In the genomic region with DNA sequence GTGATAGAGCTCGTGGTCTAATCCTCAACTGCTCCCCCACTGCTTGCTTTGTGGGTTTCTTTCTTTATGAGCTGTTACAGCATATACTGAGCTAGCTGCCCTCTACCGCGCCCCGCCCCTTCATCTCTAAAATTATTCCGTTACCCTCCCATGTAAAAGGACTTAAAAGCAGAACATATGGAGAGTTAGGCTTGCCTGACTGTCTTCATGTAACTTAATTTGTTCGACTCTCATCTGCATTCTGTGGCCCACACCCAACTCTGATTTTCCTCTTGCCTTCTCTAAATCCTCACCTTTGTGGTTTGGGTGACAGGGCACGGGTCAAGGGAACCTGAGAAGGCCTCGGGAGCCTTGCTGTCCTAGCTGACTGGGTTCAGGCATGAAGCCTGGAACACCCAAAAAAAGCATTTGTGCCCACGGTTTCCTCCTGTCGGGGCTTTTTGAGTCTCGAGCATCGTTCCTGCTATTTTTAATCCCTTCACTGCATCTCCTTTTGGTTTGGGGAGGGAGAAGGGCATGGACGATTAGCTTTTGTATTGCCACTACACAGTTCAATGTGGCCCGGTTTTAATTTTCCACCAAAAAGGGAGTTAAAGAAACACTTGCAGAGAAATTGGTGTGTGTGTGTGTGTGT, we compare ENCODE assay signal across 9 mouse cellular contexts. TPM values are rescaled to one million over a fixed set of nuclear protein-coding genes. Genes with fewer than 3 reads are reported as not detected.
DNase-seq lines count a peak whose midpoint lies in the region; ATAC-seq lines count a peak whose summit lies in the region.
"Had no signal": no experiment of that assay in that cellular context is flagged by ENCODE, and none has a peak within 500 bp of the region (broad histone marks: within the 10 kb centered on the region; RNA-seq: fewer than 3 reads in every experiment).

No protein-coding gene starts in this region.

- H3K36me3 ChIP-seq in heart, embryonic 15.5 days, result no peaks in the 10 kb centered on the region
- no peaks in the 10 kb centered on the region for H3K36me3 ChIP-seq in heart, embryonic 11.5 days (ENCODE audit: control insufficient read depth, insufficient read depth, low read length)
- H3K36me3 ChIP-seq in forebrain, embryonic 14.5 days (ENCODE audit: control insufficient read depth, insufficient read depth, low read length), result no peaks in the 10 kb centered on the region
- no peaks in the 10 kb centered on the region for H3K36me3 ChIP-seq in limb, embryonic 15.5 days

- peaks cover 9% of the 10 kb centered on the region for H3K4me1 ChIP-seq in heart, embryonic 15.5 days (replicated peaks)
- peaks cover 4% of the 10 kb centered on the region for H3K4me1 ChIP-seq in heart, embryonic 11.5 days (ENCODE audit: control insufficient read depth, insufficient read depth, low read length)
- H3K4me1 ChIP-seq in forebrain, embryonic 14.5 days (ENCODE audit: control insufficient read depth, insufficient read depth, low read length), result peaks cover 10% of the 10 kb centered on the region; the same call in 1 of the 2 replicates
- H3K4me1 ChIP-seq in limb, embryonic 15.5 days, result peaks cover 9% of the 10 kb centered on the region

- H3K4me2 ChIP-seq in heart, embryonic 15.5 days, result peak overlapping the region; percentile 95
- H3K4me2 ChIP-seq in heart, embryonic 11.5 days, result no peak overlapping the region
- peak overlapping the region; percentile 72 for H3K4me2 ChIP-seq in forebrain, embryonic 14.5 days (ENCODE audit: low read length)
- peak overlapping the region; percentile 87; the same call in 1 of the 2 replicates for H3K4me2 ChIP-seq in limb, embryonic 15.5 days

- no peak overlapping the region for H3K27ac ChIP-seq in heart, embryonic 15.5 days
- H3K27ac ChIP-seq in heart, embryonic 11.5 days (ENCODE audit: low read depth, low read length), result no peak overlapping the region
- no peak overlapping the region for H3K27ac ChIP-seq in forebrain, embryonic 14.5 days (ENCODE audit: low read depth, low read length)
- H3K27ac ChIP-seq in limb, embryonic 15.5 days, result 0 out of 2 replicates have a peak overlapping the region, but pooled peaks have one; percentile 24

- no peak overlapping the region for H3K9ac ChIP-seq in heart, embryonic 15.5 days
- H3K9ac ChIP-seq in heart, embryonic 11.5 days (ENCODE audit: low read depth, low read length), result no peak overlapping the region
- H3K9ac ChIP-seq in forebrain, embryonic 14.5 days (ENCODE audit: low read length), result no peak overlapping the region
- H3K9ac ChIP-seq in limb, embryonic 15.5 days, result no peak overlapping the region

- DNase-seq in R1 (ENCODE audit: low read depth, low spot score), result peak; percentile 7
- DNase-seq in forebrain, embryonic 14.5 days (ENCODE audit: low spot score), result no peak
- peak; percentile 24 to 71 for DNase-seq in right cerebral cortex, postnatal 36 days (ENCODE audit: low spot score in 2 of 2)
- no peak for DNase-seq in embryo, embryonic 10.5 days (ENCODE audit: low spot score)

- H3K4me3 ChIP-seq in heart, embryonic 15.5 days, result no peak overlapping the region
- no peak overlapping the region for H3K4me3 ChIP-seq in heart, embryonic 11.5 days (ENCODE audit: low read depth, low read length)
- H3K4me3 ChIP-seq in forebrain, embryonic 14.5 days (ENCODE audit: low read depth, low read length), result no peak overlapping the region
- no peak overlapping the region for H3K4me3 ChIP-seq in limb, embryonic 15.5 days

- H3K9me3 ChIP-seq in heart, embryonic 15.5 days (replicated peaks), result no peaks in the 10 kb centered on the region
- H3K9me3 ChIP-seq in heart, embryonic 11.5 days (replicated peaks; ENCODE audit: control insufficient read depth, low read length), result no peaks in the 10 kb centered on the region
- no peaks in the 10 kb centered on the region for H3K9me3 ChIP-seq in forebrain, embryonic 14.5 days (replicated peaks; ENCODE audit: control insufficient read depth, low read length)
- H3K9me3 ChIP-seq in limb, embryonic 15.5 days, result no peaks in the 10 kb centered on the region

- no peak for ATAC-seq in heart, embryonic 15.5 days (replicated peaks; ENCODE audit: insufficient number of reproducible peaks, insufficient read depth, low FRiP score, low read depth)
- ATAC-seq in heart, embryonic 11.5 days (replicated peaks; ENCODE audit: insufficient number of reproducible peaks, low FRiP score, low TSS enrichment), result no peak
- no peak for ATAC-seq in forebrain, embryonic 14.5 days
- no peak for ATAC-seq in limb, embryonic 15.5 days (ENCODE audit: insufficient number of reproducible peaks, low FRiP score, low TSS enrichment, low read depth)
- no peak for ATAC-seq in cerebellum, adult (ENCODE audit: insufficient number of reproducible peaks, low FRiP score, low TSS enrichment)

- 48% methylated on average over 14 of the region's 14 CpGs for WGBS in heart, embryonic 15.5 days
- 50% methylated on average over 14 of the region's 14 CpGs for WGBS in heart, embryonic 11.5 days (ENCODE audit: insufficient replicate concordance)
- WGBS in forebrain, embryonic 14.5 days, result 30% methylated on average over 14 of the region's 14 CpGs
- 33% methylated on average over 14 of the region's 14 CpGs for WGBS in limb, embryonic 15.5 days

- no peaks in the 10 kb centered on the region for H3K27me3 ChIP-seq in heart, embryonic 15.5 days
- H3K27me3 ChIP-seq in heart, embryonic 11.5 days (ENCODE audit: control insufficient read depth, insufficient read depth, low read length), result no peaks in the 10 kb centered on the region
- H3K27me3 ChIP-seq in forebrain, embryonic 14.5 days (replicated peaks; ENCODE audit: control insufficient read depth, insufficient read depth, low read length), result no peaks in the 10 kb centered on the region
- H3K27me3 ChIP-seq in limb, embryonic 15.5 days, result no peaks in the 10 kb centered on the region
- H3K27me3 ChIP-seq: Patski had no signal

RNA-seq across cellular contexts. Expression of a gene that starts 1.4 kb away (rescaled TPM):
- 3.8 and 4.8 TPM in 2 replicates for polyA plus RNA-seq in heart, embryonic 15.5 days (2015; fragmentation: Nextera tagmentation; extraction: Ambion mirVana)
- 5.0 and 6.1 TPM in 2 replicates for polyA plus RNA-seq in heart, embryonic 11.5 days (2014; fragmentation: Nextera tagmentation; extraction: Ambion mirVana)
- polyA plus RNA-seq in forebrain, embryonic 14.5 days (2014; fragmentation: Nextera tagmentation; extraction: Ambion mirVana), result 4.2 and 7.6 TPM in 2 replicates
- 3.4 and 3.7 TPM in 2 replicates for polyA plus RNA-seq in limb, embryonic 15.5 days (2015; fragmentation: Nextera tagmentation; extraction: Ambion mirVana)

Comparison
In these comparisons a context has a peak if more than half of its experiments do, and no peak if none do; other contexts are left out.
1. DNase-seq: peak in R1 (single experiment) and right cerebral cortex, postnatal 36 days (2 of 2); none in forebrain, embryonic 14.5 days (single experiment) and embryo, embryonic 10.5 days (single experiment).